Mouse (Mus musculus) thymus, postnatal 4 days (tissue): Measurements from ENCODE around the gene Dynlt1f.
A peak's percentile ranks its signal among the peaks of the same experiment; 100 is the strongest.
"Not testable (repeated sequence)": the region's sequence is repeated elsewhere in the genome, so short reads cannot be mapped to it uniquely, and the experiment has no call there.

ENCODE experiments used
- DNase-seq: peaks from one replicate; pipeline ENCODE4 v3.0.0; 2021

Gene Dynlt1f

DNA sequence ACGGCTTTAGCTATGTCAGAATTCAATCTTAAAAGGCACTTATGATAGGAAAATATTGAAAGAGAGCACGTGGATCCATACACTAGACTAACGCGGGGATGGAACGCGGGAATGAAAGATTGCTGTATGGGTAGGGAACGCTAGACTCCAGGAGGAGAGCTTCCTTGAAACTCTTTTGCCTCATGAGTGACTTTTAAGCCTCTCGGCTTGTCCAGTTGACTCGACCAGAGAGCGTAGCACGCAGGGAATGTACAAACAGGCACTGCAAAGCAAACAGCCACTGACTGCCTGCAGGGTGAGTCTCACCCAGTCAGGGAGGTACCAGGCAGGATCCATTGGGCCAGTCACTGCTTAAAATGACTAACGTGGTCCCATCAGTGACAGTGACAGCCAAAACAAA, 33.7 kb downstream of the Dynlt1f start:
- not testable (repeated sequence) for DNase-seq

DNA sequence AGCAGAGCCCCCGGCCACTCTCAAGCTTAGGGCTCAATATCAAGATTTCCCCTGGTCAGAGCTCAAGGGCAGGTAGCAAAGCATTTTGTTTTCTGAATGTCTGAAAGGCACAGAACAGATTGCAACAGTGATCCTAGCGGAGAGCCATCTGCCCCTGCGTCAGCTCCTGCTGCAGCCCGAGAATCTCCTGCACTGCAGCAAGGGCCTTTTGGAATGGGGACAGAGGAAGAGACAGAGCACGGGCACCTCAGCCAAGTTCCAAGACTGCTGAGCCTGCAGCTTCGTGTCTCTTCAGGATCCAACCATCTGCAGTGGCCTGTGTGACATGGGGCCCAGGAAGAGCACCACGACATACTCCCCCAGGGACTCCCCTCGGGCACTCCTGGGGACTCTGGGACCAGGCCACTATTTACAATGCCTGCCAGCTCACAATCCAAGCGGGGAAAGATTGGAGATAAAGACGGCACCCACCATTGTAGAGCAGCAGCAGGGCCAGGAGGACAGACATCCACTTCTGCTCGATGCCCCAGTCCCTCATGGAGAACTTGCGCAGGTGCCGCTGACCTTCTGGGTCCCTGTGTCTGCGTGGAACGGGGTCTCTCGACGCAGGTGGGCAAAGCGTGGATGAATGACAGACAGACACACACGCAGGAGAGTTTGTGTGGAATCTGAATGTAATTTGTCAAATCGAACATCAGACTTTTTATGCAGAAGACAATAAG, 34.8 kb downstream of the Dynlt1f start:
- not testable (repeated sequence) for DNase-seq

DNA sequence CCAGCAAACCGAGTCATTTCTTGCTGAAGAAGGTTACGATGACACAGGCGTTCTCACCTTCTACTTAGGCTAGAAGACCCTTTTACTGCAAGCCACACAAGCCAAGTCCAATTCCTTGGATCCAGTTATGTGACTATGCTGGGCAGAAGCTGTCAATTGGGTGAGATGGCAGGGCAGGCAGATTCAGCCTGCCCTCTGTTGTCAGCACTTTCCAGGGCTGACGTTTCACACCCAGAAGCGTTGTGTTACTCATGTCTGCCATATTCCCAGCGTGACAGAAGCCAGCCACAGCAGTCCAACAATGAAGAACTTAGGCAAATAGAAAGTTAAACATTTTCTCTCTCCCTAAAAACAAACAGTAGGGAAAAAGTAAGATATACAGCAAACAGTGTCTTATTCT, 35.7 kb downstream of the Dynlt1f start:
- not testable (repeated sequence) for DNase-seq

DNA sequence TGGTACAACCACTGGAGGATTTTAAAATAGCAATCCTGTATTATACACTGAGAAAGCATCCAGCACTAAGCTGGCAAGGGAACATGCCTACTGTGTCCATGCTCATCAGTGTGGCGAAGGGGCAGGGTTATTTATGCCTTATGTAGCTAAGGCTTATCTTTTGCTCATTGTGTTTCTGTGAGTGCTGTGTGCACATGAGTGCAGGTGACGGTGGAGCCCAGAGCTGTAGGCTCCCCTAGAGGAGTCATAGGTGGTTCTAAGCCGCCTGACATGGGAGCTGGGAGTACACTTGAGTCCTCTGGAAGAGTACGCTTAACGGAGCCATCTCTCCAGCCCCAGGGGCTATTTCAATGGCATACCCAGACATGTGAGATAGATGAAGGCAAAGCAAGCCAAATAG, 36.4 kb downstream of the Dynlt1f start:
- DNase-seq: not testable (repeated sequence)

DNA sequence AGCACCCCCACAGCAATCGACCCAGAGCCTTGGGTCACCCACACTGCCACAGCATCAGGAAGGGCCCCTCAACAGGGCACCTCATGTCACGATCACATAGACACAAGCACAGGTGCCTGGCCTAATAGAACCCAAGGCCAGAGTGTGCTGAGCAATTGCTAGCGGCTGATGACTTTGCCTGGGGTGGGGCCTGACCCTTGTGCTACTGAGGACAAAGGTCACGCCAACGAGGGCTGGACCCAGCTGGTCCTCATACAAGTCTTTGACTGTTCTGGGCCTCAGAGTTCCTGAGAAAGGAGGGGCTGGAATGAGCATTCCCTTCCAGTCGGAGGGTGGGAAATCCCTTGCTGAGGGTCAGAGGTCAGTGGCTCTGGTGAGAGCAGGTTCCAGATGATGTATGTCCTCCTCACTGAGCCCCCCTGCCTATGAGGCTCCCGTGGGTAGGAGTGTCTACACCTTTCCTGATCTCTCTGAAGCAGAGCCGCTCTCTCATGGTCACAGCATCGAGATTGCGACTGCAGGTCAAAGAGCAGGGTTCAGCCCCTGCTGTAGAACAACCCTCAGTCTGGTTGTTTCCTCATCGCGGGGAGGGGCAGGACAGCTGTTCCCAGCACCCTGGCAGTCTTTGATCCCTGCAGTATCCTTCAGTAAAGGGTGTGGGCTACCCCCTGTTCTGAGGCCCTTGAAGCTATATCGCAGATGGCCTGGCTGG, 37.9 kb downstream of the Dynlt1f start:
- DNase-seq: not testable (repeated sequence)

DNA sequence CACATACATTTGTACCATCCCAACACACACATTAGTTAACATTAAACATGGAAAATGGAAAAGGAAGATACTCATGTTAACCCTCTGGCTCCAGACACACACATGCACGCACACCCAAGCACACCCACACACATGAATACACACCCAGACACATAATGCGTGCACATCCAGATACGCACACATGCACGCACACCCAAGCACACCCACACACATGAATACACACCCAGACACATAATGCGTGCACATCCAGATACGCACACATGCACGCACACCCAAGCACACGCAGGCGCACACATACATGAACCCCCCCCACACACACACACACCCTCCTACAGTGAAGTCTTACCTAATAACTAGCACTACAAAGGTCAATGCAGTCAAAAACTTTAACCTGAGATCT, 39.0 kb downstream of the Dynlt1f start:
- not testable (repeated sequence) for DNase-seq

DNA sequence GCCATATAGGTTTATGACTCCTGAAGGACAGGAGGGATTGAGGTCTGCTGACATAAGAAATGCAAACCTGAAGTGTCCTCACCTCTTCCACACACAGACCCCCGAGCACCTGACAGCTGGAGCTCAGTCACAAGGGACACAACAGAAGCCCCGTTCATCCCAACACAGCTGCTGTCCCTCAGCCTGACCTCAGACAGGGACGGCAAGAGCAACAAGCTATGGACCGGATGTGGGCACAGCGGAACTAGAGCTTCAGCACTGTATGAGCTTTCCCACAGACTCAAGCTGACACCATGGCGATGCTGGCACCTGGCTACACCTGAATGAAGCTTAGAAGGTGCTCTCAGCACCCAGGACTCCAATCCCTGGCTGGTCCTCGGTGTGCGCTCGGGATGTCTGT, 41.4 kb downstream of the Dynlt1f start:
- DNase-seq: not testable (repeated sequence)

DNA sequence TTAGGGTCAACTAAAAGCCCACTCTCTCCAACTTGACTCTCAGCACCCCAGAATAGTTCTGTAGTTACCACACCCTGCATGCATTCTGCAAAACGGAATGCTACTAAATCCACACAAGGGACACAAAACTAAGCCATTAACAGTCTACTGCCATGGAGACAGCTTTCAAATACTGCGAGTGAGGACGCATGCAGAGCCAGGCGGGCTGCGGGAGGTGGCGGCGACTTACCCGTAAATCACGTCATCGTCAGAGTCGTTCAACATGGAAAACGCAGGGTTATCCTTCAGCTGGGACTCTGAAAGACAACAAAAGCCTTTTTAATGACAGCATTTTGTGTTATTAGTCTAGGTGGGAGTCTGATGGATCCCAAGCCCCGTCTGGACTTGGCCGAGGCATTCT, 42.2 kb downstream of the Dynlt1f start:
- DNase-seq: not testable (repeated sequence)

DNA sequence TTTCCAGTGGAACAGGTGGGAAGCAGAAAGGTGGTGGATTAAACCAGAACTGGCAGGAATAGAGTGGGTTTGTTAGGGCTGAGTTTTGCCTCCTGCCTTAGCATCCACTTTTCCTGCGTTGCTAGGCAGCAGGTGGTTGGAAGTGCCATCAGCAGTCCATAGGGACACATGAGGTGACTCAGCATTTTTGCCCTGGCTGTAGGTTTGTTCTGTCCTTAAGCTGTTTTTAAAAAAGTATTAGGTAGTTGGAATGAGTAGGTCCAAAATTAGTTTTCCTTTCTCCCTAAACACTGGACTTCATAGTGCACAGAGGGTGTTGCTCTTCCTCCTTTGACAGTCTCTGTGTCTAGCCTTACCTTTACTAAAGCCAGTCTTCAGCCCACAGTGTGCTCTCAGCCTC, 50.4 kb downstream of the Dynlt1f start:
- not testable (repeated sequence) for DNase-seq

DNA sequence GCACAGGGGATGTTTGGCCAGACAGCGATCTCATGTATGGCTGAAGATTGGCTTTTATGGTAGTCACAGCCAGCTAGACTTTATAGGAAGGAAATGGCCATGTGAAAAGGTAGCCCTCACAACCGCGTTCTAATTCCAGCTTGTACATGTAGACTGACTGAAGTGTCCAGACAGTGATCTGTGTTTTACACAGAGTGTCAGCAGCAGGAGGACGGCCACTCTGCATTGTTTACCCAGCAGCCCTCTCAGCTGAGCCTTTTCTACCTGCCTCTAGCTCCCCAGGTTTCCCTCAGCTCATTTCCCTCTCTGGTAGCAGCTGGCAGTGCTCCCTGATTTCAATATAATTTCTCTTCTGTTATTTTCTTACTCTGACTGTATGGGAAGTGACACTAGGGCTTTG, 53.5 kb downstream of the Dynlt1f start:
- not testable (repeated sequence) for DNase-seq

DNA sequence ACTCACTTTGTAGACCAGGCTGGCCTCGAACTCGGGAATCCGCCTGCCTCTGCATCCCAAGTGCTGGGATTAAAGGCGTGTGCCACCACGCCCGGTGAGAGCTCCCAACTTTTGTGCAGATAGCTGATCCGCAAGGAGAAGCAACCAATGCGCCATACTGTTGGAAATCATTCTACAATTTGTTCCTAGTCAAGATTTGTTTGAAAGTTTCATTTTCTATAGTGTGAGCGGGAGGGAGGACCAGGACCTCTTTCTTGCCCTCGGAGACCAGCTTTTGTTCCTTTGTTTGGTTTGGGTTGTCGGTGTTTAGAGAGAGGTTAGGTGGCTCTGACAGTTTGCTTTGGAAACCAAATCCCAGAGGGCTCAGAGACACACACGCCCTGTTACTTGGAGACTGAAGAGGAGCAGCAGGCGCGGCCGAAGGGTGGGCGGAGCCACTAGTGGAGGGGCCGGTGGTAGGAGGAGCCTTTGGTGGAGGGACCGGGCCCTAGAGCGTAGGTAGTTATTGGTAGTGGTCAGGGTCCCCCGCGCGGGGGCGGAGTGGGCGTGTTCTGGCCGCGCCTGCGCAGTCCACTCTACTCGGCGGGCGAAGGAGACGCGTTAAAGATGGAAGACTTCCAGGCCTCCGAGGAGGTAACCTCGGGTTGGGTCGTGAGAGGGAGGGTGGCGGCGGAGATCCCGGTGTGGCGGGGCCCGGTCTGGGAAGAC, 54.3 kb downstream of the Dynlt1f start, which contains the start of gene Dynlt1c:
Gene Dynlt1c, plus strand, starts transcription at position 468 of the 708 bp plus-strand sequence.
- DNase-seq: peak; percentile 70

DNA sequence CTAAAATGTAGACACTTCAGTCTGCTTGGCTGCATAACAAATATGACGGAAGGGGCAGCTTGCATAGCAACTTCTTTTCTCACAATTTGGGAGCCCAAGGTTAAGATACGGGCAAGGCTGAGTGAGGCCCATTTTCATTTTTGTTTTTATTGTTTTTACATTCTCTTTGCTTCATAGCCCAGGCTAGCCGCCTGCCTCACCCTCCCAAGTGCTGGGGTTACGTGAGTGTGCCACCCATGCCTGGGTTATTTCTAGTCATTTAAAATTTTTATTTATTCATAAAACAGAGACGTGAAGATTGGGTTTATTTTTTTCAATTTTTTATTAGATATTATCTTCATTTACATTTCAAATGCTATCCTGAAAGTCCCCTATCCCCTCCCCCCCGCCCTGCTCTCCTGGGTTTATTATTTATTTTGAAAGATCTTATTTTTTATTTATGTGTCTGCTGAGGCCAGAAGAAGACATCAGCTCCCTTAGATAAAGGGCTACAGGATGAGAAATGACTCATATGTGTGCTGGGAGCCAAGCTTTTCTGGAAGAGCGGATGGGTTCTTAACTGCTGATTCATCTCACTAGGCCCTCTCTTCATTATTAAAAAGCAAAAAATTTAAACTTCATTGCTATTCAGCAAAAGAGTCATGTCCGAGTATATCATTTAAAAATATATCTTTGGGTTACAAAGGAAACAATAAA, 55.3 kb downstream of the Dynlt1f start:
- DNase-seq: peak; percentile 43

DNA sequence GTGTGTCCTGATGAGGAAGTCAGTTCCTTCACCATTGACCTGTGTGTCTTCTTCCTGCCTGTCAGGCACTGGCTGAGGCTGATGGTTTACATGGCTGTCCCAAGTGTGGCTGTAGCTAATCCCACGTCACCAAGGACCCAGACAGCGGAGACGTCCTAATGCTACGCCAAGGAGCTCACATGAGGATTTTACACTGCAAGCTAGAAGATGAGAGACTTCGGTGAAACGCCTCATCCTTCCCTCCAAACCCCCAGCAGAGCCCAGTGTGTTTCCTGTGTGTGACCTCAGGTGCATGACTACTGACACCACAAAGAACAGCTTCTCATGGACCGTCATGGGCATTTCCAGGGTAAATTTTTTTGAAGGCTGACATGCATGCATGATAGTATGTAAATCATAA, 57.3 kb downstream of the Dynlt1f start:
- peak; percentile 34 for DNase-seq
